Mouse (Mus musculus) bone marrow, adult 2 months (tissue): ENCODE measurements at regions not wholly inside any gene's neighbourhood (a gene's known extent, or its start where the extent isn't known, plus 50 kb on each side); places are given as distances from the start of the nearest gene placed in this dataset.

Experiments
- CTCF ChIP-seq: fragments of 200-500 bp; IDR thresholded peaks from 2 replicates; pipeline ENCODE4 v1.5.1; 2011; ENCODE audit warnings: low read length, control low read depth; ENCODE audit not compliant: control insufficient read depth, insufficient read depth
- POLR2A ChIP-seq: fragments of 200-500 bp; IDR thresholded peaks from 2 replicates; pipeline ENCODE4 v1.6.1; 2011; ENCODE audit warnings: low read depth, mild to moderate bottlenecking, control low read depth, low read length, borderline replicate concordance; ENCODE audit not compliant: control insufficient read depth

DNA sequence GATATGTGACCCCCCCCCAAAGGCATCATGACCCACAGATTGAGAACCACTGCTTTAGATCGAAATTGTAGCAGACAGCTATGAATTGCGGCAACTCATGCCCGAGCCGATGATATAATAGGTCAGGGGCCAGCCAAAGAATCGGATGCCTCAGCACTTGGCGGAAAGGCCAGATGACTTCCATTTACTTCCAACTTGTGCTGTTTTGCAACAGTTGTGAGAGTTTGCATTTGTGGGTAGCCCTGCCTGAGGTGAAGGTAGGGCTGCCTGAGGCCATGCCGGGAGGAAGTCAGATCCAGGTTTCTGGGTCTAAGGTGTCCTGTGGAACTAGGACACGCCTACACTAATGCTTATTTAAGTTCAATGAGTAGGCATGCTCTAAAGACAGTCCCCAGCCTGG is 80.4 kb downstream of the Gm5447 start:
- TF ChIP-seq POLR2A (no peak), CTCF (no peak)
